Mouse (Mus musculus): ENCODE data around the gene Magohb. TPM values are rescaled to one million over a fixed set of nuclear protein-coding genes. Genes with fewer than 3 reads are reported as not detected.

Magohb gene
- total RNA-seq, 1 experiment from 2014 or later, result 53.5 TPM

DNA sequence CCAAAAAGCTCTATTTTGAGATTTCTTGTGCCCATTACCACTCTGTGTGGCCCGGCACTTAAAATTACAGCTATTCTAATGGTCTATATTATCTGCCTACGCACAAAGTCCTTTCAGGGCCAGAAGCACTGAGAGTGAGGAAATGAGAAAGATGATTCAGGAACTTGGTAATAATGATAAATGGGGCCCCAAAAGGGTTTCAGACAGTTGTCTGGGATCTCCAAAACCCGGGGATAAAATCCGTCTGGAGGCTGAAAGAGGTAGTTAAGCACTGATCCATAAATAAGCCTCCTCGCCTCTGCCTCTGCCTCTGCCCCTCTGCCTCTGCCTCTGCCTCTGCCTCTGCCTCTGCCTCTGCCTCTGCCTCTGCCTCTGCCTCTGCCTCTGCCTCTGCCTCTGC, 28.9 kb downstream of the Magohb start:
- ATAC-seq (replicated peaks; ENCODE audit: low read depth, poor library complexity, severe bottlenecking), result no peak

DNA sequence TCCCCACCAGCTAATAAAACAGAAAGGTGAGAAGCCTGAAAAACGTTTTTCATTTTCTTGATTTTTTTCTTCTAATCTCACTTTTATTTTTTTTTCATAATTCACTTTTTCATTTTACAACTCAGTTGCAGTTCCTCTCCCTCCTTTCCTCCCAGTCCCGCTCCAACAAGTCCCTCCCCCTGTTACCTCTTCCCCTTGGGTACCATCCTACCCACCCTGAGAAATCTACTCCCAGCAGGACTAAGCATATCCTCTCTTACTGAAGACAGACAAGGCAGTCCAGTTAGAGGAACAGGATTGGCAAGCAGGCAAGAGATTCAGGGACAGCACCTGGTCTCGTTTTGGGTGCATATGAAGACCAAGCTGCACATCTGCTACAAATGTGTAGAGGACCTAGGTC, 30.3 kb downstream of the Magohb start:
- no peak for ATAC-seq (replicated peaks; ENCODE audit: low read depth, poor library complexity, severe bottlenecking)

- ATAC-seq (replicated peaks; ENCODE audit: low read depth, poor library complexity, severe bottlenecking), result no peak
Measured at GRCm38 (mm10) chr6:131262009-131262408, 31.0 kb downstream of the Magohb start.

DNA sequence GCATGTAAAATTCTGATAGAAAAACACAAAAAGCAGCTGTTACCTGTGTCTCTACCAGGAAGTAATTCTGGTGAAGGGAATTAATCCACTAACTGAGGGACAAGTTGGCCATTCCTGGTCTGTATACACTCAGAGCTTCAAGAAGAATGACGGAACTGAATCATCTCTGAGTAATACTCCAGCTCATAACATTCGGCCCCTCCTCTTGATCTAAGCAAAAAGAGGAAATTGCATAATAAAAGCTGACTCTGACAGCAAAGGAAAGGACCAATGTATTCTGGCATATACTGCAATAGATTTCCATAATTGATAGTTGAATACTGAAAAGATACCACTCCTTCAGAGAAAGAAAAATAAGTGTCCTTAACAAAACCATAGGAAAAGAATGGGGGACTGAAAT, 45.8 kb downstream of the Magohb start, which contains the start of gene Klra2:
Gene Klra2 (minus strand): TSS at position 157 of the 400 bp plus-strand sequence.
- peak; percentile 97 for ATAC-seq (replicated peaks; ENCODE audit: low read depth, poor library complexity, severe bottlenecking)

GRCm38 (mm10) chr6:131245081-131245480, 48.0 kb downstream of the Magohb start:
- ATAC-seq (replicated peaks; ENCODE audit: low read depth, poor library complexity, severe bottlenecking), result 0 out of 2 replicates have a peak, but pooled peaks have one; percentile 29

Other genes starting within 250 kb of the Magohb start
- 0.55 TPM in 1 of 2 replicates, not detected in the other for gene Klra2, start 45.9 kb downstream of the Magohb start, total RNA-seq (2017)
- 0.09 and 0.29 TPM in 2 replicates for gene Styk1, start 60.4 kb upstream of the Magohb start, total RNA-seq (2017)
- 642 and 683 TPM in 2 replicates for gene Ybx3, start 95.2 kb upstream of the Magohb start, total RNA-seq (2017)
- gene 5430401F13Rik, start 193.2 kb upstream of the Magohb start, total RNA-seq (2017), result not detected in 2 replicates
- not detected in 2 replicates for gene Gm6619, start 193.2 kb upstream of the Magohb start, total RNA-seq (2017)

All from common myeloid progenitor, adult 5-6 weeks (primary cell).